Mouse (Mus musculus) G1E-ER4 (cell line): Measurements from ENCODE around the gene Igsf9. TPM values are rescaled to one million over a fixed set of nuclear protein-coding genes. Genes with fewer than 3 reads are reported as not detected.

ENCODE experiments used
- GATA1 ChIP-seq: IDR thresholded peaks from one replicate; pipeline ENCODE4 v1.8.0; 2012; ENCODE audit warnings: low read length, inconsistent platforms
- polyA plus RNA-seq: library from polyadenylated mRNA; stranded (reverse); fragments of >175 nt; gene quantifications from 2 replicates; pipeline ENCODE4 v1.2.3, GENCODE M21; 2012

The Igsf9 gene
- polyA plus RNA-seq, 1 experiment, result not detected

DNA sequence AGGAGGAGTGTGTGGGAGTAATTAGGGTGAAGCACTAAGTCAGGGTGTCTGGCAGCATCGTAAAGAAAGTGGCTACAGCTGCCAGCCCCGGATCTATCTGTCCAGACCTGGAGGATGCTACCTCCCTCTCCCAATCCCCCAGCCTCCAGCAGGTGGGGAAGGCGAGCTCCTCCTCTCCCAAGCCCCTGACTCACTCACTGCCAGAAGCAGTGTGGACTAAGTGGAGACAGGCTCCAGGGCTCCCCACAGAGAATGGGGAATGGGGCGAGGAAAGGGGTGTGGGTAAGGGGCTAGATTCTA lies 1.7 kb downstream of the Igsf9 start:
- no peak for TF ChIP-seq GATA1

- no peak for TF ChIP-seq GATA1
Observed at GRCm38 (mm10) chr1:172484236-172484635, 2.6 kb downstream of the Igsf9 start.

GRCm38 (mm10) chr1:172484671-172485070 lies 3.1 kb downstream of the Igsf9 start:
- no peak for TF ChIP-seq GATA1

DNA sequence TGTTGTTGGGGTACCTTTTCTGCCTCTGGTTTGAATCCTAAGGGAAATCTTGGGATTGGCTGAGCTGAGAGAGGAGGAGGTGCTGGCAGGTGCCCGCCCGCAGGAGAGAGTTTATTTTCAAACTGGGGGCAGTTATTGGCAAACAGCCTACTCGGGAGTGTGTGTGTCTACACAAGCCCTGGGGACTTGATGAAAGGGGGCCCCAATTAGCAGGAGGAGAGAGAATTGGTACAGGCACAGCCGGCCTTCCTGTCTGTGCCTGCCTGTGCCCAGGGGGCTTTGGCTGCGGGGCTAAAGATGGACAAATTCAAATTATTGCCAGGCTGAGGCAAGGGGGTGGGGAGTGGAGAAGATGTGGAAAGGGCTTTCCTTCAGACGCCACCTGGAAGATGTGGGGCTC lies 4.2 kb downstream of the Igsf9 start:
- no peak for TF ChIP-seq GATA1

DNA sequence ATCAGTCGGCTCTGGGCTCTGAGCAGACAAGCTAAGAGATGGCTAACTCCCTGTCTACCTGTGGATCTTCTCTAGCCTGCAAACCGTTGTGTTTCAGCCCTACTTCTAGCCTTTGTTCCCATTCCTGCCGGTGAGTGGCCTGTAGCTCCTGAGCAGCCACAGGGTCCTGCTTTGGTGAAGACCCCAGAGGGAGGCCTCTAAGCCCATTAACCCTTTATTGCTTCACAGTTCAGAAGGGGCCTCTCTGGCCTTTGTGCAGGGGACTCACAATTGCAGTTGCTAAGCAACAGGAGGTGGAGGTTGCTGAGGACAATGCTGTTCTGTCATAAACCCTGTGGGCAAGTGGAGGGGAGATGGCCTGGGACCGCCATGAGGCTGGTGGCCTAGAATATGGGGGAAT lies 4.6 kb downstream of the Igsf9 start:
- TF ChIP-seq GATA1, result no peak

DNA sequence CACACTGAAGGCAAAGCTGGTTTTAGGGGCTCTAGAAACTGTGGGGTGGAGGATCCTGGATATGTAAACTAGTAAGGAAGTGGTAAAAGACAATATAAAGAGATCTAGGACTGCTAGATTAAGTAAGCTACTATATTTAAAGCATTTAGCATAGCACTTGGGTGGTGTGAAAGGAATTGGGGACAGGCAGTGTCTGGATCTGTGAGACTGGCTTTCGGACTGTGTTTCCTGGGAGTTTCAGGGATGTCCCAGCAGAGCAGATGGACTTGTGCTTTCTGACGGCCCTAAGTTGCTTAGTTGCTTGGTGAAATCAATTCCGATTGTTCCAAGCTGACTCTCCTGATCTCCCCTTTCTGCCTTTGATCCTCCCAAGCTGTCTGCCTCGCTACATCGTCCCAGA lies 5.1 kb downstream of the Igsf9 start:
- no peak for TF ChIP-seq GATA1

DNA sequence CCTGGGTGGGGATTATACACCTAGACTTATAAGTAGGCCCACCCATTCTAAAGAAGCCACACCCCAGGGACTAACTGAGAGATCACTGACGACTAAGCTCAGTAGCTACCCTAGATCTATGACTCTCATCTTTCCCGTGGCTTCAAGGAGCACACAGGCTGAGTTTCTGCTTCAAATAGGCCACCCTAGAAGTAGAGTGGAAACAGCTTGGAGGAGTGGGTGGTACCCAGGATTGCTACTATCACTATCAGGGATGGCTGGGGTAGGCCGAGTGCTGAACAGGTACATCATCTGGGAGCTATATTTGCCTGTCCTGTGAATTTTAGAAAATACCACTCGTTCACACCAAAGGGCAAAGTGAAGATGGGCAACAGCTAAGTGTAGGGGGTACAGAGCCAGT lies 6.3 kb downstream of the Igsf9 start:
- no peak for TF ChIP-seq GATA1

- no peak for TF ChIP-seq GATA1
Observed at GRCm38 (mm10) chr1:172488831-172489230, 7.2 kb downstream of the Igsf9 start.

DNA sequence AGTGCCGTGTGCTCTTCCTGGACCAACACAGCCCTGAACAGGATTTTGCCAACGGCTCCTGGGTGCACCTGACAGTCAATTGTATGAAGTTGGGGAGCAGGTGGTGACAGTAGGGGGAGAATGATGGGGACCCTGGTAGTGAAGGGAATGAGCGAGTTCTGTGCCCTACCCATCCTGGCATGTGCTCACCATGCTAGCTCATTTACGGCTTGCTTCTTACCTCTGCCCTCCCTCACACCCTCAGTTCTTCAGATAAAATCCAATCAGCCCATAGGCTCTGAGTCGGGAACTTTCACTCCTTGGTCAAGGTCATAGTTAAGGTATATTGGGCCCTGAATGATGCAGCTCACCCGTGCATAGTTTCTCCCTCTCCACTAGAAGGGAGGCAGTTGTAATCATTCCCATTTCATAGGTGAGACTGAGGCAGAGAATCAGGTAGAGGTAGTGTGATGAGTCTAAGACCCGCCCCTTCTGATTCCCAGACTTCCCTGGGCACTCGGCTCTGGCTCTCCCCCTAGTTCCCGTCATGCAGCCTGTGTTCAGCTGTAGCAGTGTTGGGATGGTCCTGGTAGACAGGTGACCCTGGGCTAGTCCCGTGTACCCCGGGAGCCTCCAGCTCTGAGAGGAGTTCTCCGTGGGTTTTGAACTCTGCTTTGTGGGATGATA lies 8.1 kb downstream of the Igsf9 start:
- no peak for TF ChIP-seq GATA1

DNA sequence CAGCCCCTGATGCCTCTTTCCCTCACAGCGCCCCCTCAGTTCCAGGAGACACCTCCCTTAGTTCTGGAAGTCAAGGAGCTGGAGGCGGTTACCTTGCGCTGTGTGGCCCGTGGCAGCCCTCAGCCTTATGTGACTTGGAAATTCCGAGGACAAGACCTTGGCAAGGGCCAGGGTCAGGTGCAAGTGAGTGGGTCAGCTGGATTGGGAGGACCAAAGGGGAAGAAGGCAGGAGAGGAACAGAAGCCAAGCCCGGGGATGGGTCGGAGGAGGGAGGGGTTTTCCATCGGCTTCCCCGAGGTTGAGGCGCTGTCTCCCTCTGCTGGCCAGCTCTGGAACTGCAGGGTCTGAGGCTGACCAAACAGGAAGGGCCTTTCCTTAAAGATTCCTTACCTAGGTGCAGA lies 8.7 kb downstream of the Igsf9 start:
- no peak for TF ChIP-seq GATA1

GRCm38 (mm10) chr1:172492047-172492446 lies 10.5 kb downstream of the Igsf9 start:
- TF ChIP-seq GATA1, result no peak

GRCm38 (mm10) chr1:172493516-172493915 lies 11.9 kb downstream of the Igsf9 start:
- no peak for TF ChIP-seq GATA1

DNA sequence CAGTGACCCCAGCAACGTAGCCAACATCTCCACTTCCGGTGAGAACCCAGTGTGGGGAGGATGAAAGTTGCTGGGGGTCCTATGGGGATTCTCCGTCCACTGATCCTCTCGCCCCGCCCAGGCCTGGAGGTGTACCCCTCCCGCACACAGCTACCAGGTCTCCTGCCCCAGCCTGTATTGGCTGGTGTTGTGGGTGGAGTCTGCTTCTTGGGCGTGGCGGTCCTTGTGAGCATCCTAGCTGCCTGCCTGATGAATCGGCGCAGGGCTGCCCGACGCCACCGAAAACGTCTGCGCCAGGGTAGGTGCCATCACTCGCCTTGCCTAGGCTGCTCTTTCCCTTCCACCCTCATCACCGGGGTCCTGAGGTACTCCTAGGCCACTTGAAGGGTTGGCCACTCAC lies 14.4 kb downstream of the Igsf9 start:
- TF ChIP-seq GATA1, result no peak

DNA sequence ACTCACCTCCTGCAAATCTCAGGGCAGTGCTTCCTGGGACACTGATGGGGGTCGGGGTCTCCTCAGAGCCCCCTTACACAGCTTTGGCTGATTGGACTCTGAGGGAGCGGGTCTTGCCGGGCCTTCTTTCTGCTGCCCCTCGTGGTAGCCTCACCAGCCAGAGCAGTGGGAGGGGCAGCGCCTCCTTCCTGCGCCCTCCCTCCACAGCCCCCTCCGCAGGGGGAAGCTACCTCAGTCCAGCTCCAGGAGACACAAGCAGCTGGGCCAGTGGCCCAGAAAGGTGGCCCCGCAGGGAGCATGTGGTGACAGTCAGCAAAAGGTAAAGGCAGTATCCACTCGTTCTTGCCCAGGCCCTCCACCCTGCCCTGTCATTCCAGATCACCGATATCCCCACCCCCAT lies 15.8 kb downstream of the Igsf9 start:
- no peak for TF ChIP-seq GATA1

DNA sequence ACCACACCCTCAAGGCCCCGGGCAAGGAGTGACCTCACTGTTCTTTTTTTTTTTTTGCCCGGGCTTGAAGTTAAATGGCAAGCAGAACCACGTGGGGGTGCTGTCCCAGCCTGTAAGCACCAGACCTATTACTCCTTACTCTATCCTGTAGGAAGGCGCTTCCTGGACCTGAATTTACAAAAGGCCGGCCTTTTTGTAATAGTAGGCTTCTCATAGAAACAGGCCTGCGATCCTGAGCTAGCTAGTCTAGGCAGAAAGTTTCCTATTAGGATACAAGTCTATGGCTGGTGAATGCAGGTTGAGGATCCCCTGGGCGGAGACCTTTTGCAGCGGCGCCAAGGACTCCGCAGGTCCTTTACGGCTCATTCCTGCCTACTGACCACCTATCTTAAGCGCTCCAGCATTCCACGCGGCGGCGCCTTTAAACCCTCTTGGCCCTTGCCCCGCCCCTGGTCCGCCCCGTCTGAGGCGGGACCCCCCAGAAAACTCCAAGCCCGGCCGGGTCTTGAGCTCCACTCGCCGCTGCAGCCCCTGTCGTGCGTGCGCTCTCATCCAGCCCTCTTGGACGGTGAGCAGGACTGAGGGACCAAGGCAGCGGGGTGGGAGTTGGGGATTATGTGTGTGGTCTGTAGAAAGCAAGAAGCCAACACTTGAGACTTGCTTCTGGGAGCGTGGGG lies 18.3 kb downstream of the Igsf9 start, which contains the start of gene Tagln2:
Tagln2 (plus strand) TSS at position 283 of the 677 bp plus-strand sequence.
- no peak for TF ChIP-seq GATA1

GRCm38 (mm10) chr1:172500451-172501370 lies 19.1 kb downstream of the Igsf9 start:
- no peak for TF ChIP-seq GATA1

- no peak for TF ChIP-seq GATA1
Observed at GRCm38 (mm10) chr1:172501371-172502144, 20.0 kb downstream of the Igsf9 start.
